Mouse (Mus musculus) intestine, postnatal 0 days (tissue): Measurements from ENCODE around the gene Frem2. TPM values are rescaled to one million over a fixed set of nuclear protein-coding genes. Genes with fewer than 3 reads are reported as not detected.

Experiments used
- ATAC-seq: fragments of 200-750 bp; cut with Nextera tagmentation; 2 replicates; pipeline ENCODE4 v1.8.0; 2017; ENCODE audit warnings: mild to moderate bottlenecking, moderate TSS enrichment, moderate library complexity
- H3K27ac ChIP-seq: fragments of 300-500 bp; sonication (generic); 2 replicates; pipeline ENCODE4 v1.5.1; 2014; ENCODE audit warnings: mild to moderate bottlenecking, low read depth, low read length, moderate library complexity
- H3K27me3 ChIP-seq: fragments of 300-500 bp; sonication (generic); replicated peaks from 2 replicates; pipeline ENCODE4 v1.6.1; 2014; ENCODE audit warnings: low read length, mixed read lengths; ENCODE audit not compliant: control insufficient read depth, insufficient read depth
- H3K36me3 ChIP-seq: fragments of 300-500 bp; sonication (generic); 2 replicates; pipeline ENCODE4 v1.6.1; 2014; ENCODE audit warnings: mild to moderate bottlenecking, moderate library complexity; ENCODE audit not compliant: control insufficient read depth, insufficient read depth
- H3K4me1 ChIP-seq: fragments of 300-500 bp; sonication (generic); replicated peaks from 2 replicates; pipeline ENCODE4 v1.6.1; 2014; ENCODE audit warnings: antibody characterized with exemption, low read length, mixed read lengths; ENCODE audit not compliant: control insufficient read depth, insufficient read depth
- H3K4me2 ChIP-seq: fragments of 300-500 bp; sonication (generic); replicated peaks from 2 replicates; pipeline ENCODE4 v1.6.1; 2014; ENCODE audit warnings: low read depth, mild to moderate bottlenecking, moderate library complexity
- H3K4me3 ChIP-seq: fragments of 300-500 bp; sonication (generic); 2 replicates; pipeline ENCODE4 v1.5.1; 2014; ENCODE audit warnings: low read depth, low read length
- H3K9ac ChIP-seq: fragments of 300-500 bp; sonication (generic); 2 replicates; pipeline ENCODE4 v1.6.1; 2014; ENCODE audit warnings: mild to moderate bottlenecking, low read depth, low read length
- H3K9me3 ChIP-seq: fragments of 300-500 bp; sonication (generic); 2 replicates; pipeline ENCODE4 v1.6.1; 2016; ENCODE audit warnings: mixed run types; ENCODE audit not compliant: control insufficient read depth
- CTCF ChIP-seq: sonication (generic); IDR thresholded peaks from 2 replicates; pipeline ENCODE4 v1.5.1; 2016; ENCODE audit warnings: low read depth, mild to moderate bottlenecking, control low read depth, antibody characterized with exemption, moderate library complexity
- WGBS: fragments of 180-500 bp; shearing (Covaris S2); extraction: QIAGEN DNeasy Blood & Tissue Kit; methylation state at CpG from one replicate; pipeline ENCODE4 v1.1.7; 2014; 5-methylcytosine and 5-hydroxymethylcytosine counted together
- polyA plus RNA-seq: library from polyadenylated mRNA; unstranded; fragments of >200 nt; fragmentation: Nextera tagmentation; extraction: Ambion mirVana; gene quantifications from 2 replicates; pipeline ENCODE4 v1.2.1, GENCODE M21; 2015

The Frem2 gene
- polyA plus RNA-seq, 1 experiment from 2014 or later = 2.8 TPM

DNA sequence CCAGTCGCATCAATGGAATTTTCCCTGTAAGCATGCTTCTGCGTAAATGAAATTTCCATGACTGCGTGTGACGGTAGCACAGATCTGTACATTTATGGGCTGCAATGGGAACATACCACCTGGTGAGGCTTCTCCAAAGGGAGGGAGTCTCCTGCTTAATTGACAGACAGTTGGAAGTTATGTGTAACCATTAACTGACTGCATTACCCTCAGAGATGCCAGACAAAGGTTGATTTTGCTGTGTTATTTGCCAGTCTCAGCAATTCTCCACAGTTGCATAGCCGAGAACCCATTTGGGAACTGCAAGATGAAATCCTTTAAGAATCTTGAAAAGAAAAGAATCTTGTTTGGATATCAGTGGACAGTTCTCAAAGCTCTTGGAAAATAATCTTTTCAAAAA is 185.1 kb downstream of the Frem2 start:
- no peak overlapping the region for H3K4me2 ChIP-seq
- H3K9me3 ChIP-seq = no peaks in the 10 kb centered on the region
- WGBS = 91% methylated on average over 5 of the region's 5 CpGs
- H3K27me3 ChIP-seq = no peaks in the 10 kb centered on the region
- TF ChIP-seq CTCF = no peak
- no peak for ATAC-seq
- no peak overlapping the region for H3K9ac ChIP-seq
- H3K36me3 ChIP-seq = peaks cover 74% of the 10 kb centered on the region
- no peak overlapping the region for H3K4me3 ChIP-seq
- H3K27ac ChIP-seq = no peak overlapping the region
- H3K4me1 ChIP-seq = no peaks in the 10 kb centered on the region

DNA sequence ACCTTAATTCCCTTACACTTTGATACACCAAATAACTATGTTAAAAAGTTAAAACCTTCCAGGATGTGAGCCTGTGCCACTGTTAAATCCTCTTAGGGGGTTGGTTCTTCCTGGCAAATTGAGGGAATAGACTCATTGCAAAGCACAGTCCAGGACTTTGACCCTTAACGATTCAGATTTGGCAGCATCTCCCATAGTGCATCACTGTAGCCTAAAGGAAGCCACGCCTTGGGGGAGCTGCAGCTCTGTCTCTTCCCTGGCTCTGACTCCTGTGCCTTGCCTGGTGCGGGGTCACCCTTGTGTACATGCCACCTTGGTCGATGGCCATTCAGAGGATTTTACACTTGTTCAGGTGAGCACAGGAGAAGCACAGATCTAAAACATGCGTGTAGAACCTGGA is 187.5 kb downstream of the Frem2 start:
- WGBS = 69% methylated on average over 5 of the region's 5 CpGs
- H3K4me3 ChIP-seq = no peak overlapping the region
- no peak for TF ChIP-seq CTCF
- H3K9me3 ChIP-seq = no peaks in the 10 kb centered on the region
- ATAC-seq = 0 out of 2 replicates have a peak, but pooled peaks have one; percentile 37
- peaks cover 53% of the 10 kb centered on the region for H3K36me3 ChIP-seq
- H3K4me2 ChIP-seq = no peak overlapping the region
- H3K27me3 ChIP-seq = no peaks in the 10 kb centered on the region
- H3K4me1 ChIP-seq = no peaks in the 10 kb centered on the region; the same call in 1 of the 2 replicates
- H3K27ac ChIP-seq = no peak overlapping the region
- no peak overlapping the region for H3K9ac ChIP-seq

DNA sequence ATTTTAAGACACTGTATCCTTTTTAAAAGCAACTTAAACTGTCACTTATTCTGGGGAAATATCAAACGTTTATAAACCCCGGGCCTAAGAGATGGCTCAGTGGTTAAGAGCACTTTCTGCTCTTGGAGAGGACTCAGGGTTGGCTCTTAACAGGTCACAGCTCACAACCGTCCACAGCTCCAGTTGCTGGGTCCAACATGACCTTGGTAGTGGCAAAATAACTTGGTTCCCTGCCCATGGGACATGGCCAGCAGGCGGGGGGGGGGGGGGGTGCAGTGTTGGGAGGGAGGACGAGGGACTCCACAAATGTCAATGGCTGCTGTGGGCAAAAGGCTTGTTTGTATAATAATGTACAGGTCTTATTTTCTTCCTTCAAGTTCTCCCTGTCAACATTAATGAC is 189.8 kb downstream of the Frem2 start:
- ATAC-seq = no peak
- H3K36me3 ChIP-seq = peaks cover 30% of the 10 kb centered on the region
- WGBS = 75% methylated on average over 5 of the region's 5 CpGs

DNA sequence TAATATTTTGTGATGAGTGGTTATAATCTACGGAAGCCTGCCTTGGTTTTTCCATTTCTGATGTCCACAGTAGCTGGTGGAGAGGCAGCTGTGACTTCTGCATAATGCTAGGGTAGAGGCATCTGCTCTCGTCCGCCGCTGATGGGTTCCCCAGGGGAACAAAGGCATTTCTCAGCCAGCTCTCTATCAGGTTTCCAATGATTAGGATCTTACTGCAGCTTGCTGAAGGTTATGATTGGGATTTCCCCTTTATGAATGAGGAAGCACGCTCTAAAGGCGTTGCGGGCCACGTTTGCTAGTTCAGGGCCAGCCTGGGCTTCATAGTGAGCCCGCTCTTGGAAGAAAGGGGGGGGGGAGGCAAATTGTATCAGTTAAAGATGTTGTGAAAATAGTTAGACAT is 190.7 kb downstream of the Frem2 start:
- no peak for ATAC-seq
- no peaks in the 10 kb centered on the region for H3K9me3 ChIP-seq
- peaks cover 4% of the 10 kb centered on the region; the same call in 1 of the 2 replicates for H3K4me1 ChIP-seq
- no peak overlapping the region for H3K4me2 ChIP-seq
- no peak overlapping the region for H3K9ac ChIP-seq
- TF ChIP-seq CTCF = no peak
- no peak overlapping the region for H3K27ac ChIP-seq
- H3K36me3 ChIP-seq = peaks cover 21% of the 10 kb centered on the region
- no peaks in the 10 kb centered on the region for H3K27me3 ChIP-seq
- no peak overlapping the region for H3K4me3 ChIP-seq
- 60% methylated on average over 9 of the region's 9 CpGs for WGBS

More for the DNA sequence above, 189.8 kb downstream of the Frem2 start:
- Histone ChIP-seq H3K9ac (no peak overlapping the region), H3K27me3 (no peaks in the 10 kb centered on the region), H3K4me2 (no peak overlapping the region), H3K4me3 (no peak overlapping the region), H3K9me3 (no peaks in the 10 kb centered on the region), H3K4me1 (peaks cover under 1% of the 10 kb centered on the region; the same call in 1 of the 2 replicates), H3K27ac (no peak overlapping the region)
- TF ChIP-seq CTCF = no peak

DNA sequence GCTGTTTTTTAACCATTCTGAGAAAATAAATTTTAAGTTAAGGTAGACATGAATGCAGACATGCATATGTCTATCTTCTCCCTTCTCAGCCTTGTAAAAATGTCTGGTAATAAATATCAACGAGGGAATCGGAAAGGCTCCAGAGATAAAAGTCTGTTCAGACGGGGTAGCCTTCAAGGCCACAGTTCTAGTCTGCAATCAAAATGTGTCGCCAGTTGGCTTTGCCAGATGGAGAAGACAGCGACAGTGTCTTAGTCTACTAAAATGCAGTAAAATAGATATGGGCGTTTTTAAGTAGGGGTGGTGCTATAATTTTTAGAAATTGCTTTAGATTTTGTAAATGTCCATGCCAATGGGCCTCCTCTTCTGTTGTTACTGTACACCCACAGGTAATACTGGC is 191.8 kb downstream of the Frem2 start:
- TF ChIP-seq CTCF = no peak
- no peak for ATAC-seq
- 20% methylated on average over 6 of the region's 6 CpGs for WGBS
- Histone ChIP-seq H3K4me1 (peaks cover 4% of the 10 kb centered on the region; the same call in 1 of the 2 replicates), H3K4me2 (peak overlapping the region; percentile 70), H3K9ac (no peak overlapping the region), H3K27me3 (no peaks in the 10 kb centered on the region), H3K27ac (no peak overlapping the region), H3K36me3 (peaks cover 10% of the 10 kb centered on the region), H3K9me3 (no peaks in the 10 kb centered on the region), H3K4me3 (peak overlapping the region; percentile 83)

- ATAC-seq = no peak
- Histone ChIP-seq H3K4me3 (peak overlapping the region; percentile 83), H3K36me3 (peaks cover 10% of the 10 kb centered on the region; the same call in 1 of the 2 replicates), H3K27me3 (no peaks in the 10 kb centered on the region), H3K4me2 (peak overlapping the region; percentile 70), H3K9me3 (no peaks in the 10 kb centered on the region), H3K9ac (peak overlapping the region; percentile 95), H3K4me1 (peaks cover 4% of the 10 kb centered on the region; the same call in 1 of the 2 replicates), H3K27ac (peak overlapping the region; percentile 36; the same call in 1 of the 2 replicates)
- under 1% methylated on average over 20 of the region's 20 CpGs for WGBS
- no peak for TF ChIP-seq CTCF
These were observed 192.9 kb downstream of the Frem2 start for GRCm38 (mm10) chr3:53464146-53464698.

Other genes with a start within 250 kb of the Frem2 start
- 21.0 and 22.8 TPM in 2 replicates for gene Nhlrc3, start 194.0 kb downstream of the Frem2 start, polyA plus RNA-seq
- 8.9 and 9.7 TPM in 2 replicates for gene Proser1, start 193.7 kb downstream of the Frem2 start, polyA plus RNA-seq
- not detected in 2 replicates for gene Stoml3, start 168.7 kb downstream of the Frem2 start, polyA plus RNA-seq
- gene Gm10985, start 187.7 kb upstream of the Frem2 start, polyA plus RNA-seq = not detected in 2 replicates
- gene Ufm1, start 206.5 kb upstream of the Frem2 start, polyA plus RNA-seq = 140 and 145 TPM in 2 replicates